Mouse (Mus musculus): ENCODE data around the gene Polg2. TPM values are rescaled to one million over a fixed set of nuclear protein-coding genes. Genes with fewer than 3 reads are reported as not detected.

Polg2 gene
- 11.6 and 11.8 TPM in 2 replicates for polyA plus RNA-seq (2015; fragmentation: Nextera tagmentation; extraction: Ambion mirVana)

GRCm38 (mm10) chr11:106779388-106780088 is at the start of gene Polg2:
Gene Polg2 (minus strand): TSS chr11:106779537.

GRCm38 (mm10) chr11:106788775-106789459 is 9.6 kb upstream of the Polg2 start, which contains the start of the genes Ddx5 and Cep95:
Gene Ddx5 (minus strand): TSS chr11:106789185.
Gene Cep95 (plus strand): TSS chr11:106789252.

GRCm38 (mm10) chr11:106751039-106752018 is 28.0 kb downstream of the Polg2 start, which contains the start of gene Milr1:
Gene Milr1 (plus strand): TSS chr11:106751226.

GRCm38 (mm10) chr11:106750121-106750751 is 29.1 kb downstream of the Polg2 start, which contains the start of gene Pecam1:
Gene Pecam1 (minus strand): TSS chr11:106750628.

Small RNAs within 50 kb of the gene (microRNA-seq; reads per million reads assigned to microRNA genes)
- gene Gm25994 (0 reads per million in 2 experiments), gene Mir3064 (5.1 to 5.3 reads per million in 2 experiments)

Other genes starting within 250 kb of the Polg2 start
- 5.3 and 7.7 TPM in 2 replicates for gene Tex2, start 166.1 kb downstream of the Polg2 start, polyA plus RNA-seq (2015; fragmentation: Nextera tagmentation; extraction: Ambion mirVana)
- gene Pecam1, start 28.9 kb downstream of the Polg2 start, polyA plus RNA-seq (2015; fragmentation: Nextera tagmentation; extraction: Ambion mirVana), result 62.4 and 68.9 TPM in 2 replicates
- 2.6 and 3.8 TPM in 2 replicates for gene Milr1, start 28.3 kb downstream of the Polg2 start, polyA plus RNA-seq (2015; fragmentation: Nextera tagmentation; extraction: Ambion mirVana)
- gene Ddx5, start 9.6 kb upstream of the Polg2 start, polyA plus RNA-seq (2015; fragmentation: Nextera tagmentation; extraction: Ambion mirVana), result 143 and 145 TPM in 2 replicates
- 9.9 and 10.0 TPM in 2 replicates for gene Cep95, start 9.7 kb upstream of the Polg2 start, polyA plus RNA-seq (2015; fragmentation: Nextera tagmentation; extraction: Ambion mirVana)
- gene Smurf2, start 141.2 kb upstream of the Polg2 start, polyA plus RNA-seq (2015; fragmentation: Nextera tagmentation; extraction: Ambion mirVana), result 5.8 and 6.1 TPM in 2 replicates
- 45.0 and 53.4 TPM in 2 replicates for gene Kpna2, start 220.0 kb upstream of the Polg2 start, polyA plus RNA-seq (2015; fragmentation: Nextera tagmentation; extraction: Ambion mirVana)
- 6.3 and 6.4 TPM in 2 replicates for gene 1810010H24Rik, start 246.1 kb upstream of the Polg2 start, polyA plus RNA-seq (2015; fragmentation: Nextera tagmentation; extraction: Ambion mirVana)

Measured in skeletal muscle tissue, postnatal 0 days (tissue).